Mouse (Mus musculus): Measurements from ENCODE around the gene Slc47a2.

DNA sequence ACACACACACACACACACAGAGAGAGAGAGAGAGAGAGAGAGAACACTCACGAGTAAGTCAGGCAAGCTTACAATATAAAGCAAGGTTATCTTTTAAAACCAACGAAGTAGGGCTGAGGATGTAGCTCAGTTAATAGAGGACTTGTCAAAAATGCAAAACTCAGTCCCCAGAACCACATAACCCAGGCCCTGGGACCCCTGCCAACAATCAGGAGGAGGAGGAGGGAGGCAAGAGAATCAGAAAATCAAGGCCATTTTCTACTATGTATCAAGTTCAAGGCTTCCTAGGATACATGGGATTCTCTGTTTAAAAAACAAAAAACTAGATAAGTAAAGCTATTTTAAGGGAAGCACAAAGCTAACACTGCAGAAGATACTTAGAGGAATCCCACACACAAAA, 25.8 kb downstream of the Slc47a2 start:
- TF ChIP-seq CTCF (IDR thresholded peaks at IDR 0.05; ENCODE audit: low read depth, low read length), result no peak
- TF ChIP-seq GATA1 (IDR thresholded peaks at IDR 0.05; ENCODE audit: borderline replicate concordance, low read length), result no peak
- TF ChIP-seq GATA2 (IDR thresholded peaks at IDR 0.05; ENCODE audit: borderline replicate concordance, low read depth, low read length), result no peak
- no peak for TF ChIP-seq TAL1 (conservative IDR thresholded peaks at IDR 0.05; ENCODE audit: low read depth, low read length)

All from G1E (cell line).